Mouse (Mus musculus) left cerebral cortex, postnatal 10 days (tissue): Measurements from ENCODE around the gene Lrrc47. TPM values are rescaled to one million over a fixed set of nuclear protein-coding genes. Genes with fewer than 3 reads are reported as not detected.

Experiments
- DNase-seq, 2 experiments: peaks; one replicate each; pipeline ENCODE4 v3.0.0; 2021 to 2022; ENCODE audit warnings: low spot score in 2 of 2, mixed read lengths in 1 of 2; ENCODE audit errors: extremely low spot score in 1 of 2
- intact Hi-C: fragments of 180-260 bp; cut with DNase I; formaldehyde crosslinking; loops from one replicate; pipeline ENCODE4 v1.15.1; 2025
- total RNA-seq, 2 experiments: library from RNA; stranded (reverse); gene quantifications; 2 replicates each; pipeline ENCODE4 v1.2.3; 2021

The Lrrc47 gene
- total RNA-seq, 2 experiments from 2014 or later = 54.8 to 58.4 TPM

- DNase-seq = no peak
- intact Hi-C loops = loop anchor here (2.0 to 5.0 kb wide), 4 partner anchors 77 to 237 kb away; partner anchors contain the start of genes Arhgef16, Trp73 and Wrap73
These were observed 53.6 kb downstream of the Lrrc47 start for GRCm38 (mm10) chr4:154064827-154065773.

- DNase-seq = peak in 1 of 2 experiments; percentile 47
- intact Hi-C loops = no loop called here
These were observed 59.4 kb downstream of the Lrrc47 start for GRCm38 (mm10) chr4:154070896-154071295.

Other genes with a start within 250 kb of the Lrrc47 start
- 10 to 100 TPM; 15.9 to 18.5 TPM for gene A430005L14Rik, start 54.5 kb upstream of the Lrrc47 start, total RNA-seq
- gene Dffb, start 36.6 kb upstream of the Lrrc47 start, total RNA-seq = 10 to 100 TPM; 12.1 to 13.8 TPM
- gene Cep104, start 36.5 kb upstream of the Lrrc47 start, total RNA-seq = 10 to 100 TPM; 23.8 to 24.0 TPM
- 1 to 10 TPM; 2.4 to 2.8 TPM for gene Smim1, start 14.5 kb downstream of the Lrrc47 start, total RNA-seq
- under 1 TPM; 0.43 to 0.65 TPM for gene Ccdc27, start 30.9 kb downstream of the Lrrc47 start, total RNA-seq
- 1 to 10 TPM; 1.0 to 1.6 TPM for gene Trp73, start 128.5 kb downstream of the Lrrc47 start, total RNA-seq
- gene Wrap73, start 130.6 kb downstream of the Lrrc47 start, total RNA-seq = 10 to 100 TPM; 24.4 to 25.1 TPM
- 100 to 1,000 TPM; 136 to 140 TPM for gene Tprgl, start 148.9 kb downstream of the Lrrc47 start, total RNA-seq
- 10 to 100 TPM in 1 of 2 experiments, 1 to 10 TPM in 1; 9.2 to 16.3 TPM for gene Megf6, start 159.0 kb downstream of the Lrrc47 start, total RNA-seq